Mouse (Mus musculus): ENCODE data around the gene D130043K22Rik. TPM values are rescaled to one million over a fixed set of nuclear protein-coding genes. Genes with fewer than 3 reads are reported as not detected.
"Not testable (repeated sequence)": the region's sequence is repeated elsewhere in the genome, so short reads cannot be mapped to it uniquely, and the experiment has no call there.

Gene D130043K22Rik
- polyA plus RNA-seq, 1 experiment = 0.86 TPM

DNA sequence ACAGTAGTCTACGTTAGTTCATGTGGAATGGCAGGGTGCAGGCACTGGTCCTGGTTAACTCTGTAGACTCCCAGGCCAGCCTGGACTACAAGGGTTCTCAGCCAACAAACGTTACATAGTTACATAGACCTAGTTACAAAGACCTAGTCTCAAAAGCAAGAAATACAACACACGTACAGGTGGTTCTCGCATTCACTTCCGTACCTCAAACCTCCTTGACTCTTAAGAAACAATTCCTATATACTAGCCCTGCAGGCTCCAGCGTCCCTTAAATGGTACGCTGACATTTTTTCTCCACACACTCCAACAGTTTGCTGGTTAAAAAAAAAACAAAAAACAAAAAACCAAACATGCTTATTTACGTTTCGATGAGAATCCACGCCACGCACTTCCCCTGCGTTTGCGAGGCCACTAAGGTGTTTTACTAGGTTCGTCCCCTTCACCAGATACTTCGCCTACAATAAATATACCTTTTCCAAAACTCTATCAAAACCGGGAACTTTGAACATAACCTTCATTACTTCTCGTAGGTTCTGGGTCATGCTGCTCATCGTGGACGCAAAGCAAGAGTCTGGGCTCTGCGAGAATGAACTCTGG is 14.1 kb upstream of the D130043K22Rik start:
- DNase-seq = no peak
- peak overlapping the region; percentile 81 for H3K4me3 ChIP-seq (replicated peaks; ENCODE audit: extremely low read depth, low read depth, low read length)
- TF ChIP-seq POLR2A (IDR thresholded peaks at IDR 0.05; ENCODE audit: borderline replicate concordance, extremely low read depth, low read depth, low read length) = no peak
- TF ChIP-seq CTCF (IDR thresholded peaks at IDR 0.05; ENCODE audit: insufficient read depth, low read length) = no peak
- H3K4me1 ChIP-seq (ENCODE audit: control insufficient read depth, insufficient read depth, low read length) = peaks cover 12% of the 10 kb centered on the region
- WGBS = under 1% methylated on average over 20 of the region's 20 CpGs

DNA sequence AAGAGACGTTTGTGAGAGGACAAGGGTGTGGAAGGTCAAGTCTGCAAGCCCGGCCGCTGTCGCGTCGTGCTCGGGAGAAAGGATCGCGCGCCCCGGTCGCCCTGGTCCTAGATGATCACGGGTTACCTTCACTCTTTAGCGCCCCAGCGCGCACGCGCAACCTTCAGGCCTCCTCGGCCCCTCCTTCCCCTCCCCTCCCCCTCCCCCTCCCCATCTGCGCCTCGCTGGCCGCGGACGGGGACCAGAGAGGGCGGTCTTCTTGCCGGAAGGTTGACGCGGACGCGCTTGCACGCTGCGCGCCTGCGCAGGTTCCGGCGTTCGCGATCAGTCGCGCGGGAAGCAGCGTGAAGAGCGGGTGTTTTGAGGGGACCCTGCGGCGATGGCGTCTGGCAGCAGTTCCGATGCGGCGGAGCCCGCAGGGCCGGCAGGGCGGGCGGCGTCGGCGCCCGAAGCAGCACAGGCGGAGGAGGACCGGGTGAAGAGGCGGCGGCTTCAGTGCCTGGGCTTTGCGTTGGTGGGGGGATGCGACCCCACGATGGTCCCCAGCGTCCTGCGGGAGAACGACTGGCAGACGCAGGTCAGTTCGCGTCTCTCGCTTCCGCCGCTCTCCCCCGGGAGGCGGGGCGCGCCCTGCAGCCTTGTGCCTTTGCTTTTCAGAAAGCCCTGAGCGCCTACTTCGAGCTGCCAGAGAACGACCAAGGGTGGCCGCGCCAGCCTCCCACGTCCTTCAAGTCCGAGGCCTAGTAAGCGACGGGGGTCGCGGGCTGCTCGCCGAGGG is 13.4 kb upstream of the D130043K22Rik start, which contains the start of the genes Acot13 and Tdp2:
Gene Acot13 (minus strand): TSS at position 188 of the 778 bp plus-strand sequence.
Gene Tdp2 (plus strand): TSS at position 327 of the 778 bp plus-strand sequence.
- TF ChIP-seq CTCF (IDR thresholded peaks at IDR 0.05; ENCODE audit: insufficient read depth, low read length) (no peak), POLR2A (IDR thresholded peaks at IDR 0.05; ENCODE audit: borderline replicate concordance, extremely low read depth, low read depth, low read length) (peak; percentile 85)
- Histone ChIP-seq H3K4me1 (ENCODE audit: control insufficient read depth, insufficient read depth, low read length) (peaks cover 12% of the 10 kb centered on the region), H3K4me3 (replicated peaks; ENCODE audit: extremely low read depth, low read depth, low read length) (peak within 1 kb of the TSS; percentile 81)
- WGBS = under 1% methylated on average over 89 of the region's 90 CpGs
- peak; percentile 87 for DNase-seq

DNA sequence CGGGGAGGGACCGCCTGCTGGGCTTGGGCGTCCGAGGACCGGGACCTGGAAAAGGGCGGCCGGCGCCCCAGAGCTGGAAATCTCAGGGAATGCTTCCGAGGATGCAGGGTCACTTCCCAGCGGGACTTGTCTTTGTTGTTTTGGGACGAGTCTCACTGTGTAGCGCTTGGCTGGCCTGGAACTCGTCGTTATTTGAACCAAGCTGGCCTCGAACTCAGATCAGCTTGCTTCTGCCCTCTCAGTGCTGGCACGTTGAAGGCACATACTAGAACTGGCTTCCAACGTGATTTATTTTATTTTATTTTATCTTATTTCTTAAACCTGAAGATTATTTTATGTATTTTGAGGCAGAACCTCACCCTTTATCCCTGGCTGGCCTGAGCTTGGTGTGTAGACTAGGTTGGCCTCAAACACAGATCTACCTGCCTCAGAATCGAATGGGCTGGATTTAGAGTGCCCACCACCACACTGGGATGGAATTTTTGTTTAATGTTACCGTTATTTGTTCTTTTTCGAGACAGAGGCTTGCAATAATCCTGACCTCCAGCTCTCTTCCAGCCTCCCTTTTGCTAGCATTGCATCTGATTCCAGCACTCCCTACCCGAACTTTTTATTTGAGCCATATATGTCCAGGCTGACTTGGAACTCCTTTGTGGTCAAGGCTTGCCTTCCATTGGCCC is 12.7 kb upstream of the D130043K22Rik start:
- peak overlapping the region; percentile 71 for H3K4me3 ChIP-seq (replicated peaks; ENCODE audit: extremely low read depth, low read depth, low read length)
- no peak for TF ChIP-seq CTCF (IDR thresholded peaks at IDR 0.05; ENCODE audit: insufficient read depth, low read length)
- TF ChIP-seq POLR2A (IDR thresholded peaks at IDR 0.05; ENCODE audit: borderline replicate concordance, extremely low read depth, low read depth, low read length) = no peak
- WGBS = 3% methylated on average over 21 of the region's 21 CpGs
- H3K4me1 ChIP-seq (ENCODE audit: control insufficient read depth, insufficient read depth, low read length) = peaks cover 12% of the 10 kb centered on the region
- no peak for DNase-seq

DNA sequence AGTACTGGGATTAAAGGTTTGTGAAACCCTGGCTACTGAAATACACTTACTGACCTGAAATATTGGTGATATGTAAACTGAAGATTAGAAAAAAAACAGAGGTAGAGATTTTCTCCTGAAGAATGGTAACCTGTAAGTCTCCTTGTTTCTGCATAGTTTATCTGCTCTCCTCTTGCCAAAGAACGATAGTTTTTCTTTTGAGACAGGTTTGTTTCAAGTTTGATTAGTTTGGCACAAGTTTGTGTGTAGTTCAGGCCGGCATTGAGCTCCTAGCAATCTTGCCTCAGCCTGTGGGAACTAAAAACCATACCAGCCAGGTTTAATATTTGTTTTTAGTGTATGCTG is 12.2 kb upstream of the D130043K22Rik start:
- no peak for TF ChIP-seq CTCF (IDR thresholded peaks at IDR 0.05; ENCODE audit: insufficient read depth, low read length)
- no peak for TF ChIP-seq POLR2A (IDR thresholded peaks at IDR 0.05; ENCODE audit: borderline replicate concordance, extremely low read depth, low read depth, low read length)
- peaks cover 12% of the 10 kb centered on the region for H3K4me1 ChIP-seq (ENCODE audit: control insufficient read depth, insufficient read depth, low read length)
- DNase-seq = no peak
- H3K4me3 ChIP-seq (replicated peaks; ENCODE audit: extremely low read depth, low read depth, low read length) = no peak overlapping the region
- WGBS = 18% methylated on average over 2 of the region's 2 CpGs

GRCm38 (mm10) chr13:24837765-24838164 is 7.2 kb upstream of the D130043K22Rik start:
- not testable (repeated sequence) for H3K4me3 ChIP-seq (replicated peaks; ENCODE audit: extremely low read depth, low read depth, low read length); DNase-seq; H3K4me1 ChIP-seq (ENCODE audit: control insufficient read depth, insufficient read depth, low read length)
- 88% methylated on average over 8 of the region's 8 CpGs for WGBS

DNA sequence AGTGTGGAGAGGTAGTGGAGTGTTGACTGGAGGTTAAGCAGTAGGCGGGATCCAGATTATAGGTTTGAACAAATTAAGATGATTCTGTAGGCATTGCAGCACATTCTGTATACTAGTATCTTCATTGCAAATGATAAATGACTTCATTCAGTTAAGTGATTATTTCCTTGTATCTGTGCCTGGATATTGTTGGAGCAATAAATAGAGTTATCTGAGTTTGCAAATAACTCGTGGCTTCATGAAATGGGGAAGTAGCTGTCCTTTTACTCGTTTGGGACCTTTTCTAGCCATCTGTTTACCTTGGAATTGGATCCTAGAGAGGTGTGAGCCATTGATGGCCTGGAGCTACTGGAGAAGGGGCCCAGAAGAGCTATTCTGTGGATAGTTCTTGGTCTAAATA is 5.1 kb upstream of the D130043K22Rik start:
- no peak for DNase-seq
- Histone ChIP-seq H3K4me3 (replicated peaks; ENCODE audit: extremely low read depth, low read depth, low read length) (no peak overlapping the region), H3K4me1 (ENCODE audit: control insufficient read depth, insufficient read depth, low read length) (no peaks in the 10 kb centered on the region)
- WGBS = 57% methylated on average over 3 of the region's 3 CpGs
- TF ChIP-seq POLR2A (IDR thresholded peaks at IDR 0.05; ENCODE audit: borderline replicate concordance, extremely low read depth, low read depth, low read length) (no peak), CTCF (IDR thresholded peaks at IDR 0.05; ENCODE audit: insufficient read depth, low read length) (no peak)

DNA sequence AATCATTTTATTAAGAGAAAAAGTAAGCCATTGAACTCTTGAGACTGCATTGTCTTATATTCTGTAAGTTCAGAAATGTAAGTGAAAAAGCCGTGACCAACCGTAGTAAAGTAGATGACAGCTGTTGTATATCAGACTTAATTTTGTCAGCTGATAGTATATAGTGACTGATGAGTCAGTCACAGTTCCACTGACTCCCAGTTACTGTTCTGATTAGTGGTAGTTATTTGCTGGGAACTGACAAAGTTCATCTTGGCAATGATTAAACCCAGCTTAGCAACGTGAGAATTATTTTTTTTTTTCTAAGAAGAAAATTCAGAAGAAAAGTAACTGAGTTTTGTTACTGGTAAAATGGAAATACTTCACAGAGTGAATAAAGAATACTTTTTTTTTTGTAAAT is 3.2 kb upstream of the D130043K22Rik start:
- TF ChIP-seq POLR2A (IDR thresholded peaks at IDR 0.05; ENCODE audit: borderline replicate concordance, extremely low read depth, low read depth, low read length) (no peak), CTCF (IDR thresholded peaks at IDR 0.05; ENCODE audit: insufficient read depth, low read length) (no peak)
- H3K4me3 ChIP-seq (replicated peaks; ENCODE audit: extremely low read depth, low read depth, low read length) = no peak overlapping the region
- H3K4me1 ChIP-seq (ENCODE audit: control insufficient read depth, insufficient read depth, low read length) = no peaks in the 10 kb centered on the region
- no peak for DNase-seq
- 74% methylated on average over 3 of the region's 3 CpGs for WGBS

- TF ChIP-seq POLR2A (IDR thresholded peaks at IDR 0.05; ENCODE audit: borderline replicate concordance, extremely low read depth, low read depth, low read length) (no peak), CTCF (IDR thresholded peaks at IDR 0.05; ENCODE audit: insufficient read depth, low read length) (no peak)
- WGBS = 83% methylated on average over 4 of the region's 4 CpGs
- no peak overlapping the region for H3K4me3 ChIP-seq (replicated peaks; ENCODE audit: extremely low read depth, low read depth, low read length)
- no peaks in the 10 kb centered on the region for H3K4me1 ChIP-seq (ENCODE audit: control insufficient read depth, insufficient read depth, low read length)
- no peak for DNase-seq
Measured at GRCm38 (mm10) chr13:24849318-24849717, 4.4 kb downstream of the D130043K22Rik start.

DNA sequence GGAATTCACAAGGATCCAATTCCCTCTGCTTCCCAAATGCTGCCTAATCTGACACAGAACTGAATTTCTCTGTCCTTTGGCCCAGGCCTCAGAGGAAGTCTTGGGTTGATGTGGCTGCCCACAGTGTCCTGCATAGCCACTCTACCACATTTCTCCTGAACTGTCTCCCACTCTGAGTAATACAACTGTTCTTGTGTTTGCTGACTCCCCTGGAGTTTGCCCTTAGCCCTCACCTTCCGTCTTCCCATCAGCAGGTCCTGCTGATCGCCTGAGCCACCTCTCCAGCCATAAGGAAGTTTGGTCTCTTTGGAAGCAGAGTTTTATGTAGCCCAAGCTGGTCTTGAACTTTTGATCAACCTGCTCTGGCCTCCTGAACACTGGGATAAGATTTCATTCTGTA is 7.1 kb downstream of the D130043K22Rik start:
- DNase-seq = no peak
- H3K4me3 ChIP-seq (replicated peaks; ENCODE audit: extremely low read depth, low read depth, low read length) = no peak overlapping the region
- no peaks in the 10 kb centered on the region for H3K4me1 ChIP-seq (ENCODE audit: control insufficient read depth, insufficient read depth, low read length)
- 88% methylated on average over 2 of the region's 2 CpGs for WGBS
- TF ChIP-seq POLR2A (IDR thresholded peaks at IDR 0.05; ENCODE audit: borderline replicate concordance, extremely low read depth, low read depth, low read length) = no peak
- TF ChIP-seq CTCF (IDR thresholded peaks at IDR 0.05; ENCODE audit: insufficient read depth, low read length) = no peak
